Mouse (Mus musculus): Measurements from ENCODE around the gene Gng8.

DNA sequence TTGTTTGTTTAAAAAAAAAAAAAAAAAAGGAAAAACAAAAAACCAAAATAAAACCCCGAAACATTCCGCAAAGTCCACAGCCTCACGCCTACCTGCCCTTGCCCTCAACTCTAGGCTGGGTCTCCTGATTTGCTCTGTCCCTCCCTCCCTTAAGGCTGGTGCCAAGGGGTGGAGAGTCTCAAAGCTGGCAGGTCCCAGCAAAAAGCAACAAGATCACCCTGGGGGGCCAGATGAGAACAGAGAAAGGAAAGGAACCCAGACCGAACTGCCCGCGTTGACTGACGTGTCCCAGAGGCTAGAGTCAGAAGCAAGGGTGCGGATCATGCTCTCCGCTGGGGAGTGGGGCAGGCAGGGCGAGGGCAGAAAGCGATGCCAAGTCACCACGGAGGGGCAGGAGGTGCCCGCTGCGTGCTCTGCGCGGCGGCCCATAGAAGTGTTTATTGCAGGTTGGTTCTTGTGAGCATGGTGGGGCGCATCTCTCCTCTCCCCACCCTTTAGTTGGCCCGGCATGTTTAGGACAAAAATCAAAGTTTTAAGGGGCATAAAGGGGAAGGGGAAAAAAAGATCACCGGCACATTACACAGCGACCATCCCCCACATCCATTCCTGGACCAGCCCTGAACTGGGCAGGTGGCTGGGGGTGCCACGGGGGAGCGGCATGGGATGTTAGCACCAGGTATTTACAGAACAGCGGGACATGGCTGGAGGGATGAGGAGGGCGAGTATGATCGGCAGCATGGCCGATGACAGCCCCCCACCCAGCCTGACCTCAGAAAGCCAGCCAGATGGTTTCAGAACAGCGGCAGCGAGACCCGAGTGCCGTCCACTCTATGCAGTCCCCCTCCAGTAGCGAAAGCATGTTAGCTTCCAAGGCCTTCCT is 24.1 kb downstream of the Gng8 start:
- TF ChIP-seq E2F4 (IDR thresholded peaks at IDR 0.05; ENCODE audit: borderline replicate concordance, low read depth, low read length) (no peak), CTCF (IDR thresholded peaks at IDR 0.05 in 2 of 3, conservative IDR thresholded peaks at IDR 0.05 in 1 of 3; ENCODE audit: control insufficient read depth in 1 of 3, insufficient read depth in 1 of 3, low read depth in 2 of 3, low read length in 3 of 3, poor library complexity in 1 of 3, severe bottlenecking in 1 of 3) (no peak)

Measured in MEL (cell line).